Mouse (Mus musculus): ENCODE results near the gene Ank3. TPM values are rescaled to one million over a fixed set of nuclear protein-coding genes. Genes with fewer than 3 reads are reported as not detected.

Ank3 gene
- total and polyA plus RNA-seq, 2 experiments from 2014 or later: 66.6 to 253 TPM

DNA sequence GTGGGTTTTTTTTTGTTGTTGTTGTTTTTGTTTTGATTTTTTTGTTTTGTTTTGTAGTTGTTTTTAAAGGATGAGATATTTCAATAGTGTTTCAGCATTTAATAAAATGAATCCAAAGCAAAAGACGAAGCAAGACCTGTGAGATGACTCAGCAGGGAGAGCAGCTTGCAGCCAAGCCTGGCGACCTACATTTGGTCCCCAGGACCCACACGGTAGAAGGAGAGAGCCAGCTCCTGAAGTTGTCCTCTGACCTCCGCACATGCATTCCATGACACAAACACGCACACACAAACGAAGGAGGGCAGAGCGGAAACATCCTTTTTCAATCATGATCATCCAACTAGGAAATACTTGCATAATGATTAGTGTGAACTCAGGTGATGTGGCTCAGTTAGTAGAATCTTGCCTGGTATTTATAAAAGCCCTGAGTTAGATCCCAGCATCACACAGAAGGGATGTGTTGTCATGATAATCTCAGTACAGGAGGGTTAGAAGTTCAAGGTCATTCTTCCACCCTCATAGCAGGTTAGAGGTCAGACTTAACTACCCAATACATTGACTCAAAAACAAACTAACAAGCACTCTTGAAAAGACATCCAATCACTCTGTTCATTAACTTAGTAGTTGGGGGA, 461.4 kb downstream of the Ank3 start:
- H3K27ac ChIP-seq (ENCODE audit: low read depth, low read length): peak overlapping the region; percentile 34; the same call in 1 of the 2 replicates
- WGBS: 74% methylated on average over 7 of the region's 7 CpGs
- H3K27me3 ChIP-seq (ENCODE audit: insufficient read depth, low read length): no peaks in the 10 kb centered on the region
- no peaks in the 10 kb centered on the region for H3K9me3 ChIP-seq (ENCODE audit: low read length)
- H3K36me3 ChIP-seq (ENCODE audit: insufficient read depth, low read length): no peaks in the 10 kb centered on the region
- no peak overlapping the region for H3K4me3 ChIP-seq (ENCODE audit: low read depth, low read length)
- DNase-seq (ENCODE audit: low spot score) (no peak), ATAC-seq (ENCODE audit: low FRiP score) (no peak)
- no peak overlapping the region for H3K4me2 ChIP-seq (ENCODE audit: low read depth, low read length, poor library complexity, severe bottlenecking)
- H3K4me1 ChIP-seq (ENCODE audit: insufficient read depth, low read length): peaks cover 8% of the 10 kb centered on the region; the same call in 1 of the 2 replicates
- no peak overlapping the region for H3K9ac ChIP-seq (replicated peaks; ENCODE audit: low read length, poor library complexity, severe bottlenecking)
- no peak for TF ChIP-seq CTCF (IDR thresholded peaks at IDR 0.05)

- Histone ChIP-seq H3K4me1 (ENCODE audit: insufficient read depth, low read length) (peaks cover 8% of the 10 kb centered on the region; the same call in 1 of the 2 replicates), H3K27ac (ENCODE audit: low read depth, low read length) (no peak overlapping the region), H3K4me2 (ENCODE audit: low read depth, low read length, poor library complexity, severe bottlenecking) (no peak overlapping the region), H3K9ac (replicated peaks; ENCODE audit: low read length, poor library complexity, severe bottlenecking) (no peak overlapping the region), H3K4me3 (ENCODE audit: low read depth, low read length) (no peak overlapping the region), H3K9me3 (ENCODE audit: low read length) (no peaks in the 10 kb centered on the region), H3K27me3 (ENCODE audit: insufficient read depth, low read length) (no peaks in the 10 kb centered on the region), H3K36me3 (ENCODE audit: insufficient read depth, low read length) (no peaks in the 10 kb centered on the region)
- 69% methylated on average over 8 of the region's 8 CpGs for WGBS
- ATAC-seq (ENCODE audit: low FRiP score) (no peak), DNase-seq (ENCODE audit: low spot score) (no peak)
- no peak for TF ChIP-seq CTCF (IDR thresholded peaks at IDR 0.05)
Measured at GRCm38 (mm10) chr10:69862829-69863228, 464.3 kb downstream of the Ank3 start.

DNA sequence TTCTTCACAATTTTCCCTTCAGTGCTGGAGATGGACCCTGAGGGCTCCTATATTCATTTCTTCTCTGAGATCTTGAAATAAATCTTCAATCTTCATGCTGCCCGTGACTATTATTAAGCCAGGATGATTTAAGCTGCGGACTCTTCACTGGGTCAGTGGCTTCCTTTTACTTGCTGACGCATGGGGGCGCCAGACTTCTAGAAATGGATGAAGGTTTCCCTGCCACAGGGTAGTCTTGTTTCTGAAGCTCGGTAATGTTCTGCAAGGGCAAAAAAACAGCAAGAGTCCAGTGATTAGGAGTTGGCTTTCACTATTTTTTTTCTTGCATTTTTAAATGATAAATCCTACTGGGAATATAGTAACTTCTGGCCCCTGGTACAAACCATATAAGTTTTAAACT, 471.8 kb downstream of the Ank3 start:
- peaks cover 10% of the 10 kb centered on the region for H3K36me3 ChIP-seq (ENCODE audit: insufficient read depth, low read length)
- peak; percentile 82 for DNase-seq (ENCODE audit: low spot score)
- no peak overlapping the region for H3K4me2 ChIP-seq (ENCODE audit: low read depth, low read length, poor library complexity, severe bottlenecking)
- TF ChIP-seq CTCF (IDR thresholded peaks at IDR 0.05): peak; percentile 82
- no peak overlapping the region for H3K4me3 ChIP-seq (ENCODE audit: low read depth, low read length)
- 9% methylated on average over 5 of the region's 5 CpGs for WGBS
- no peak overlapping the region for H3K9ac ChIP-seq (replicated peaks; ENCODE audit: low read length, poor library complexity, severe bottlenecking)
- H3K27ac ChIP-seq (ENCODE audit: low read depth, low read length): no peak overlapping the region
- no peaks in the 10 kb centered on the region for H3K4me1 ChIP-seq (ENCODE audit: insufficient read depth, low read length)
- no peaks in the 10 kb centered on the region for H3K27me3 ChIP-seq (ENCODE audit: insufficient read depth, low read length)
- no peak for ATAC-seq (ENCODE audit: low FRiP score)
- H3K9me3 ChIP-seq (ENCODE audit: low read length): no peaks in the 10 kb centered on the region

GRCm38 (mm10) chr10:69870947-69871346, 472.4 kb downstream of the Ank3 start:
- peak; percentile 49 for DNase-seq (ENCODE audit: low spot score)

DNA sequence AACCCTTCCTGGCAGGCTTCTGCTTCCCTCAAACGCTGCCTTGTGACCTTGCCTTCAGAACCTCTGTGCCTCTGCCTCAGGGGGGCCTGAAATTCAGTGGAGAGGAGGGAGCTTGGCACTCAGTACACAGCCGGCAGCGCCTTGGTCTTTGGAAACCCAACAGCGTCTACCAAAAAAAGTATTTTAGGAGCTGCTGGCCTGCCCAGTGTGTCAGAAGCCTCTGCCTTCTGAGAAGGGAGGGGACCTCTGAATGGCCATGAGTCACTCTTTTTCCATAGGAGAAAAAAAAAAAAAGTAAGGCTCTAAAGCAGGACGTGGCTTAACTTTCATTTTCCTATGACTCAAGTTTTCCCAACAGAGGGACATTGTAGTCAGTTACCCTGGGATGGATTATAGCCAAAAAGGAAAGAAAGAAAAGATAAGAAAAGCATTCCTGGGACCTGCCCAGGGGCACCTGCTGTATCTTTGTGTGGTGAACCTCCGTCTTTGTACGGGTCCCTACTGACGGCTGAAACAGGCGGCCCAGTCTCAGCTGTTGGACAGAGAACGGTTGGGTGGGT, 473.7 kb downstream of the Ank3 start:
- Histone ChIP-seq H3K4me2 (ENCODE audit: low read depth, low read length, poor library complexity, severe bottlenecking) (no peak overlapping the region), H3K36me3 (ENCODE audit: insufficient read depth, low read length) (peaks cover 15% of the 10 kb centered on the region), H3K9me3 (ENCODE audit: low read length) (no peaks in the 10 kb centered on the region), H3K4me1 (ENCODE audit: insufficient read depth, low read length) (no peaks in the 10 kb centered on the region), H3K9ac (replicated peaks; ENCODE audit: low read length, poor library complexity, severe bottlenecking) (no peak overlapping the region), H3K27me3 (ENCODE audit: insufficient read depth, low read length) (no peaks in the 10 kb centered on the region), H3K4me3 (ENCODE audit: low read depth, low read length) (no peak overlapping the region), H3K27ac (ENCODE audit: low read depth, low read length) (no peak overlapping the region)
- no peak for TF ChIP-seq CTCF (IDR thresholded peaks at IDR 0.05)
- WGBS: 56% methylated on average over 10 of the region's 10 CpGs
- no peak for ATAC-seq (ENCODE audit: low FRiP score)
- DNase-seq (ENCODE audit: low spot score): no peak

More at GRCm38 (mm10) chr10:69870947-69871346, 472.4 kb downstream of the Ank3 start:
- H3K9me3 ChIP-seq (ENCODE audit: low read length): no peaks in the 10 kb centered on the region
- ATAC-seq (ENCODE audit: low FRiP score): no peak
- H3K27me3 ChIP-seq (ENCODE audit: insufficient read depth, low read length): no peaks in the 10 kb centered on the region
- no peaks in the 10 kb centered on the region for H3K4me1 ChIP-seq (ENCODE audit: insufficient read depth, low read length)
- WGBS: 81% methylated on average over 14 of the region's 14 CpGs
- H3K36me3 ChIP-seq (ENCODE audit: insufficient read depth, low read length): peaks cover 15% of the 10 kb centered on the region
- no peak overlapping the region for H3K4me3 ChIP-seq (ENCODE audit: low read depth, low read length)
- no peak overlapping the region for H3K4me2 ChIP-seq (ENCODE audit: low read depth, low read length, poor library complexity, severe bottlenecking)
- H3K9ac ChIP-seq (replicated peaks; ENCODE audit: low read length, poor library complexity, severe bottlenecking): no peak overlapping the region
- H3K27ac ChIP-seq (ENCODE audit: low read depth, low read length): no peak overlapping the region
- no peak for TF ChIP-seq CTCF (IDR thresholded peaks at IDR 0.05)

- peaks cover 15% of the 10 kb centered on the region for H3K36me3 ChIP-seq (ENCODE audit: insufficient read depth, low read length)
- no peak overlapping the region for H3K27ac ChIP-seq (ENCODE audit: low read depth, low read length)
- DNase-seq (ENCODE audit: low spot score) (no peak), ATAC-seq (ENCODE audit: low FRiP score) (no peak)
- H3K4me2 ChIP-seq (ENCODE audit: low read depth, low read length, poor library complexity, severe bottlenecking): no peak overlapping the region
- no peak overlapping the region for H3K4me3 ChIP-seq (ENCODE audit: low read depth, low read length)
- no peaks in the 10 kb centered on the region for H3K9me3 ChIP-seq (ENCODE audit: low read length)
- 78% methylated on average over 5 of the region's 5 CpGs for WGBS
- H3K4me1 ChIP-seq (ENCODE audit: insufficient read depth, low read length): no peaks in the 10 kb centered on the region
- no peak for TF ChIP-seq CTCF (IDR thresholded peaks at IDR 0.05)
- H3K27me3 ChIP-seq (ENCODE audit: insufficient read depth, low read length): no peaks in the 10 kb centered on the region
- no peak overlapping the region for H3K9ac ChIP-seq (replicated peaks; ENCODE audit: low read length, poor library complexity, severe bottlenecking)
Measured at GRCm38 (mm10) chr10:69872892-69873291, 474.3 kb downstream of the Ank3 start.
